Mouse (Mus musculus) naive thymus-derived CD4-positive, alpha-beta T cell, adult 2 months (primary cell): ENCODE measurements around the gene Il22ra2.
A peak's percentile ranks its signal among the peaks of the same experiment; 100 is the strongest.

Experiments used
- DNase-seq: peaks from one replicate; pipeline ENCODE4 v3.0.0-alpha.2; 2011; ENCODE audit warnings: low read depth

Il22ra2 gene

DNA sequence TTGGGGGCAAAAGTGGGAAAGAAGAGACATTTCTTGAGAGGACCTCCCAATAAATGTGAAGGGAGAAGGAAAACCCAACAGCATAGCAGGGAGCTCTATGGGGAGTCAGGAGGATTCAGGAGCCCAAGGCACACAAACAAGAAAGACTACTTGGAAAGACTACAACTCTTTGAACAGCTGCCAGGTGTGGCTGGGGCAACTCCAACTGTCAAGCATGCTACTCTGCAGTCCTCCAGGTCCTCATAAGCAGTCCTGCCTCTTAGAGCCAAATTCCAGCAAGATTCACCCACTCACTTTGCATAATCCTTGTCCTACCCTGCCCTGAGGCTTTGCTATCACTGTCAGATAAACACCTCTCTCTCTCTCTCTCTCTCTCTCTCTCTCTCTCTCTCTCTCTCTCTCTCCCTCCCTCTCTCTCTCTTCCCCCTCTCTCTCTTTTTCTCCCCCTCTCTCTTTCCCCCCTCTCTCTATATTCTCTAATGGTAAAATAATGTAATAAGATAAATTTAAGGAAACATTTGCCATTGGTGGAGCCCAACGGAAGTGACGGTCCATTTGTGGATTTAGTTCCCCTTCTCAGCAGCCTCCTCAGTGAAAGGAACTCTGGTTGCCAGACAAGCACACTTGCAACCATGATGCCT is at the start of gene Il22ra2:
TSS of gene Il22ra2 (plus strand) at position 591 of the 641 bp plus-strand sequence.
- no peak for DNase-seq

DNA sequence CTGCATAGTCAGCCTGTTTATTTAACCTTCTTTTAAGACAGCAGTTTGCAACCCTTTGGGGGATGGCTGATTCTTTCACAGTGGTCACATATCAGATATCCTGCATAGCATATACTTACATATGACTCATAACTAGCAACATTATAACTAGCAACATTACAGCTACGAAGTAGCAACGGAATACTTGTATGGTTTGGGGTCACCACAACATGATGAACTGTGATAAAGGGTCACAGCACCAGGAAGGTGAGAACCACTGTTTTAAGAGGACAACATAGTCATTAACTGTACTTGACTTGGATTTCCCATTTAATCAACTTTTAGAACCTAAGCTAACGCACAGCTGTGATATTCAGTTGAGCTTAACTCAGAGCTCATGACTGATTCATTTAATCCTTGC is 44.2 kb upstream of the Il22ra2 start:
- no peak for DNase-seq

DNA sequence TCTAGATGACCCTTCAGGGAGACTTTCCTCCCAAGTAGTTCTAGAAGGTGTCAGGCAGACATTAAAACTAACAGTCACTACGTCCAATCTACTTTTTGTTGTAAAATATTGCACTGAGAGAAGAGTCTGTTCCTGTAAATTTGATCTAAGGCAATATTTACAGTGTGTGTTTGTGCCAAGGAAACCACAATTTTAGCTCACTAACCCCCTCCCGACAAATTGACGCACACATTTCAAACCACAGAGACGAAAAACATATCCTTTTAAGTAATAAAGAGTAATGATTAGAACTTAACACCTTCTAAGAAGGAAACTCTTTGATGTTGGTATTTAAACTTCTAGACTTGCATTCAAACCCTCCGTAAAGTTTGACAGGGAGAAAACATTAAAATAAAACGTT is 43.8 kb upstream of the Il22ra2 start:
- no peak for DNase-seq

DNA sequence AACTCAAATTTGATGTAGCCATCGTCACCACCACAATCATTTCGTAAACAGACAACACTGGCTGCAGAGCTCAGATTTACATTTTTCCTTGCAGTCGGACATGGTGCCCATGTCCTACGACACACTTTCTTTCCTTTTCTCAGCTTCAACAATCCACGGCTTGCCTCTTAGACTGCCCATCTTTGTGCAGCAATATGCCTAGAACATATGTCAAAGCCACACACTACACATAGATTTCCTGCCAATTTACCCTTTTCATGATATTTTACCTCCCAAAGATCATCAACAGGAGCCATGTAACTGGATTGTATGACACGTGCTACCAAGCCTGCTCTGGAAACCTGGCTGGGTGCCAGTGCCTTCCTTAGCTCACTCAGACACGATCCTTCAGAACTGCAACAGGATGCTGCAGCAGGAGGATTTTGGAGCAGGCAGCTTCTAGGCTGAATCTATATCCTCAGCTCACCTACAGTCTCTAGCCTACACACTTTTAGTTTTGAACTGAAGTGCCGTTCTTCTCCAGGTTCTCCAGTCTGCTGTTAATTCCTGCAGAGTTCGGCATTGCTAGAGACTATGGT is 43.3 kb upstream of the Il22ra2 start:
- peak; percentile 86 for DNase-seq

DNA sequence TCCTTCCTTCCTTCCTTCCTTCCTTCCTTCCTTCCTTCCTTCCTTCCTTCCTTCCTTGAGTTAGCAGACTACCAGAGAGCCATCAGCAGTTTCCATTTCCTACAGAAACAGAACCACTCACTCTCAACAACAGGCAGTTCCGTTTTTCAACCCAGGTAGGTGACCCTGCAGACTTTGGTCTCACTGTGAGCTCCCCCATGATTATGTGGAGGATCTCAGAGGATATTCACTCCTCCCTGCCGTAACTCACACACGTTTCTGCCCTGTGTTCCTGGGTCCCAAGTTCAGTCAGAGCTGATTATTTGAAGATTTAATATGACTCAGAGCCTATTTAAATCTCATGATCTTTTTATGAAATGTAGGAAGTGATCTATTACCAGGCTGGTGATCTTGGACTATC is 41.1 kb upstream of the Il22ra2 start:
- DNase-seq = no peak

DNA sequence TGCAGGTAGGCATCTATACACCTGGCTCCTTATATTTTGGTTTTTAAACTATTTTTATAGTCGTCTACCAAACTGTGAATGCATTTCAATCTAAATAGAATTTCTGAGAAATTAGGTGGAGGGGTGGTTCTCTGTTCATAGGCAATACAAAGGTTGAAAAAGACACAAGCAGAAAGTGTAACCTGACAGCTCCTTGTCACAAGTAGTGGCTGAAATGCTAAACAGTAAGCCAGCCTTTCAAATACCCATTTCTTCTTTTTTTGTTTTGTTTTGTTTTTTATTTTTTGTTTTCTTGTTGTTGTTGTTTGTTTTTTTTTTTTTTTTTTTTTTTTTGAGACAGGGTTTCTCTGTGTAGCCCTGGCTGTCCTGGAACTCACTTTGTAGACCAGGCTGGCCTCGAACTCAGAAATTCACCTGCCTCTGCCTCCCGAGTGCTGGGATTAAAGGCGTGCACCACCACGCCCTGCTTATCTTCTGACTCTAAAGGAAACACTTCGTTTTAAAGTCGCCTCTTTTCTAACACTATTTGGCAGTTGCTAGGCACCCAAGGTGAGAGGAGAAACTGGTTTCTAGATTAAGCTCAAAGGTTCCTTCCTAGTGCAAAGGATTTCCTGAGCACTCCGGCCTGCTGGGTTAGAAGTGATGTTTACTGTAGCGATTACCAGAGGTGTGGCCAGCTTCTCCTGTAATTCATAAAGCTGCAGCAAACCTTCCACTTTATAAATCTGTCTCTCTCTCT is 39.8 kb upstream of the Il22ra2 start:
- DNase-seq = peak; percentile 89

DNA sequence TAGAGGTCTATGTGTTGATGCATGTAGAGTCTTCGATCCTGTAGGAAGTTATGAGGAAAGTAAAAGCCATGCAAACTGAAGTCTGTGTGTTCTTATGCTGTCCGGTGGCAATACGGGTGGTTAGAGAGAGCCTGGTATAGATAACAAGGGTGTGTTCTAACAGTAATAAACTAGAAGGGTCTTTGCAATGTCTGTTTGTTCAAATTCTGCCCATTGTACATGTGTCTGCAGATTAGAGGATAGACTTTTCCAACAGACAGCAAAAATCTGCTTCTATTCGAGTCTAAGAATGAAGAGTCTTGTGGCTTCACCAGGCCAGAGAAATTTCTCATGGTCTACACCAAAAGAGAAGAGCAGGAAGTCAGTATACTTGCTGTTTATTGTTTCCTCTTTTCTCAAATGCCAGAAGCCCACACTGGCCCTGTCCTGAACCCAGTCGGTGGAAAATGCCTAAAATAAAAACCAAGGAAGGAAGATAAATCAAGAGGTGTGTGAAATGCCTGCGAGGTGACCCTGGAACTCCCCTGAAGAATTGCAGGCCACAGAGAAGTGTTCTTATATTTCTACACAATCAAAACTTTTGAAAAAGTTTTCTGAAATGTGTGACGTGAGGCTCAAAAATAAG is 38.9 kb upstream of the Il22ra2 start:
- no peak for DNase-seq

DNA sequence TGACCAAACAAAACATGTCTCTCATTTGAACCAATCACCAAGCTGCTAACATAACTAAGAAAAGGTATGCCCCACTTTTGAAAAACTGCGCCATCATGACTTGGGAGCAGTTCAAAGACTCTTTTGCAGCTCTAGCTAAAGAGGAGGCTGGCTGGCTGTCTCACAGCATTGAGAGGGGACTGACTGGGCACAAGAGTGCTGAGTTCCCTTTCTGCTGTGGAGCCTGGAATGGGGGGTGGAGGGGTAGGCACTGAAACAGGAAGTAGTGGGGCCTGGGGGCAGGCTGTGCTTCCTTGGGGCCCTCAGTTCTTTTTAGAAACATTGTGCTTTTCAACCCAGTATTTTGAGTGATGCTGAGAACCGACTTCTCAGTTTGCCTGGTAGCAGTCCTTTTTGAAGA is 37.7 kb upstream of the Il22ra2 start:
- peak; percentile 67 for DNase-seq

DNA sequence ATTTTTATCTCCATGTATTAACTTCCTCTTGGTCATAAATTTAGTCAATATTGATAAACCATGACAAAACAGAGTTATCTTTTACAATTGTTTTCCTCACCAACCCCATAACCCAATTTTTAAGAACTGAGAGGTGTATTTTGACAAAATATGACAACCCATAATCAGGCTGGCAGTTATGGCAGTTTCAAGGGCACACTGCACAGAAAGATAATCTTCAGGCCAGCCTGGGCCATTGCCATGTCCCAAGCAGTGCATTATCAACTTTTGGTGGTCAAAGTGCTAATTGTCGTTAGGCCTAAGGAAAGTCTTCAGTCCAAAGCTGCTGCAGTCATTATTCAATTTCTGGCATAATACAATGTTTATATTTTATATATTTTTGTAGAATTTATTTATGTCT is 37.0 kb upstream of the Il22ra2 start:
- no peak for DNase-seq

DNA sequence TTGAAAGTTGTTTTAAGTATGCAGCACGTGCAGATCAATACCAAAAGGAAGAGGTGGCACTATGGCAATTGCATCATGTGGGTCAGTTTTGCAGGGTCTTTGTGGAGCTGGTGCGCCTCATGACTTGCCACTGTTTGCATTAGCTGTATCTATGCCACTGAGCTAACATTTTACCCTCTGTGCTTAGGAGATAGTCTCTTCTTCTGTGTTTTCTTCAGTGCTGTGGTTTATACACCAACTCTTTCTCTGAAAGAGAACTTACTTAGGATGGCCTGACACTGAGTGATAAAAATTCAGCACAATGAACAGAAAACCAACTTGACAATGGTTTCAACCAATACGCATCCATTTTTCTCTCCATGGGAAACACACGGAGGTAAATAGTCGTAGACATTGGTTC is 35.9 kb upstream of the Il22ra2 start:
- DNase-seq = no peak

DNA sequence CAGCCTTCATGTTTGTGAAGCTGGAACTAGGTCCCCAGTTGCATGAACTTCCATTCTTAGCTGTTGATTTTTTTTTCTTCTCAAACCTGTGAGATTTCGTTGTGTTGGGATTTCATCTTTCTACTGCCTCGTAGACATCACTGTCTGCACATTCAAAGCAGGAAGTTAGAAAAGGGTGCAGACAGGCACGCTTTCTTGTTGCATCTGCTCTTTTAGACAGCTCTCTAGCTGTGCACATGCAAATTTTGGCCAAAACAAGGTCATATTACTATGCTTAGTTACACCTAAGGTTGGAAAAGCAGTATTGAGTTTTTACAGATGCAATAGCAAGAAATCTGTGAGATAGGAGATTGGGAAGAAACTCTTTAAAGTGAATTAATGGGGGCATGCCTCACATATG is 34.5 kb upstream of the Il22ra2 start:
- DNase-seq = peak; percentile 55

DNA sequence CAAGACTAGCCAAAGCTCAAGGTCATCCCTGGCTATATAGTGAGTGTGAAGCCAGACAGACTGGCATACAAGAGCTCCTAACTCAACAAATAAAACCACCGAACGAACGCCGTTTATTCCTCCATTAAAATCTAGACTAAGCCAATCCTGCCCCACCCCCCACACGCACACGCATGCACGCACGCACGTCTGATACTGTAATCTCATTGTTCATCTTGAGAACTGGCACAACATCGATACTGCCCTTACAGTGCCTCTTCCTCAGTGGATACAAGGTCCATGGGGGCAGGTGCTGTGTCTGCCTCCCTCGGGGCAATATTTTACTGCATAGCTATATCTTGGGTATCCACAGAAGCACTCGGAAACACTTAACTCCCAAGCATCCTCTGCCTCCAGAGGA is 32.2 kb upstream of the Il22ra2 start:
- DNase-seq = no peak

DNA sequence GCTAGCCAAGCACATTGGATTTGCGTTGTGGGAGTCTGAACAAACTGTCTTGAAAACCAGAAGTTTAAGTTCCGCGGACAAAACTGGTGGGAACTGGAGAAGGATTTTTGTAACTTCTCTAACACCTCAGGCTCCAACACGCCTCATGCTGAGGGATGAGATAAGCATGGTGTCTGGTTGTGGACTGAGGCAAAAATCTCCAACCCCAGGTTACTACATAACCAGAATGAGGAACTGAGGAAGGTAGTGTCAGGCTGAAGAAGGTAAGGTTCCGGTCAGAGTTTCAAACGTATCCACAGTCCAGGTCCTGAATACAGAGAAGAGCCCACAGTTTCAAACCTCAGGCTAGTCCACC is 30.5 kb upstream of the Il22ra2 start:
- DNase-seq = no peak

DNA sequence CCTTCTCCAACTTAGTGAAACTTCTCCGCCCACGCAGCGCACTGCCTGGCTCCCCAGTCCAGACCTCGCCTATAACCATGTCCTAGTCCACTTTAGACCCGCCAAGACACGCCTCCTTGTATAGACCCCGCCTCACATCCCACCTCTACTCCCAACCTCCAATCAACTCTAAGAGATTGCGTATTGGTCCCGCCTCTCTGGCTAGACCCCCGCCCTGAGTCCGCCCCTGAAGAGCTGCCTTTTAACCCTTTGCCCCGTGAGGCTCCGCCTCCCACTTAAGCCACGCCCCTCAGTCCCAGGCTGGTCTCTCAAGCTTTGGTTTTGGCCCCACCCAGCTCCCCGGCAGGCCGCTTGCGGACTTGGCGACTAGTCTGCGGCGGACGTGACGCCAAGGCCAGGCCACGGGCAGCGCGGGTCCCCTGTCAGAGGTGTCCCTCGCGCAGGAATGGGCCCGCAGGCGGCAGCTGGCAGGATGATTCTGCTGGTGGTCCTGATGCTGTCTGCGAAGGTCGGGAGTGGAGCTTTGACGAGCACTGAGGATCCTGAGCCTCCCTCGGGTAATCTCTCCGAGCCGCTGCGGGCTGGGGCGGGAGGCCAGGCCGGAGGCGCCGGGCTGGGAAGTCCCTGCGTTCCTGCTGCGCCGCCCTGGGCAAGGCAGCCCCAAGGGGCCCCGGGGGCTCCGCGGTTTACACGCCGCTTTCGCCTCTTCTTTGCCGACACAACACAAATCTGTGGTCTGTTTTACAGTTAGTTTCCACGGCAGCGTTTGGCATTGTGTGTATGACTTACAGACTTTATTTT is 30.0 kb upstream of the Il22ra2 start, which contains the start of gene Ifngr1:
TSS of gene Ifngr1 (plus strand) at position 309 of the 801 bp plus-strand sequence.
- DNase-seq = peak; percentile 98

DNA sequence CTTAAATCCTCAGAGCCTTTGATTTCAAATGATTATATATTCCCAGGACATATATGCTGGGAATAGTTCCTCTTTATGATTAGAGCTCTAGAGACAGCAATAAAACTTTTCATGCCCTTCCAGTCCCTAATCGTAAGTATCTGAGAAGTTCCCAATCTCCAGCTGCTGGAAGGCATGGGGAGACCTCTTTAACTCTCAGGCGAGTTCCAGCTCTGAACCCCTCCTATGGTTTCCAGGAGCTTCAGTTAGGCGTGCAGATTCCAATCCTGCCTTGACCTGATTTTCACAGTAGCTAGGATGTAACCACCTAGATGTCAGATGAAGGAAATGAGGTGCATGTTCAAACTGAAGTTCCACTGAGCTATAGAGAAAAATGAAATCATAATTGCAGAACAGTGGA is 29.2 kb upstream of the Il22ra2 start:
- peak; percentile 52 for DNase-seq

DNA sequence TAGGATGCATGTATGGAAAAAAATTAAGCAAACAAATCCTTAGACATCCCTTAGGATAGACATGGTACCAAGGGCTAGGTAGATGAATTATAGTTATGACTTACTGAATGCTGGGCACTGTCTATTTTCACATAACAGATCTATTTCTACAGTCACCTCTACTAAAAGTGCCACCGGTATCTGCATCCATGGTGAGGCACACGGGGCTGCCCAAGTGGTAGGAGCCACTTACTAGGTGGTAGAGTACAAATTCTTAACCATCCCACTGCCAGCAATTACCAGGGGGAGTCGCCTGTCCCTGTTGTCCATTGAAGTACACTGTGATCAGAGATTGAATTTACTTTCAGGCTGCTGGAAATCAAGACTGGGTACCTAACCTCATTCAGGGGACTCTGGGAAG is 28.5 kb upstream of the Il22ra2 start:
- DNase-seq = no peak

DNA sequence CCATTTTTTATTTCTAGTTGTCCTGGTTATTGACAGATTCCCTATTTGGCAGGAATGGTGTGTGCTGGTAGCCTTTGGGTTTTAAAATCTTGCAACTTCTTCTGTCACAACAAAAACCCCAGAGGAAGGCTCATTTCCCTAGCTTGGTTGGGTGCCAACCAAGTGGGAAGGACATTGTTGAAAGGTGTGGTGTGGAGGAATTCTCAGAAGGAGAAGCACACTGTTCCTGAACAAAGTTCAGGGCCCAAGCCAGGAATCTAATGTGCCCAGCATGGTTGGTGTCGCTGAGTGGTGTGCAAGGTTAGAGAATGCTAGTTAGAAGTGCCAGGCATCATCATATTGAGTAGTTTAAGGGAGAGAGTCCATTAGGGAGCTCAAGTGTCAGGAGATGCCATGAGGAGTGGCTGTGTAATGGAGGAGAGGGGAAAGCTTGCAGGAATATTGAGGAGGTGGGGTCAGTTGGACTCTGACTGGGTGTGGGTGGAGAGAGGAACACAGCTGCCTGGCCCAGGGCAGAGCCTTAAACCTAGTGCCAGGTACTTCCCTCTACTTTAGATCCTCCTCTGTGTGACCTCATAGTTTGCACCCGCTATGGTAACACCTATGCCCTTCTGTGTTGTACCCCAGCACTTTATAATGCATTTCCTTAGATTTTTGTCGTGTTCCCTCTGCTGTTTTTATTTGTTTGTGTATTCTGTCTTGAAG is 27.4 kb upstream of the Il22ra2 start:
- peak; percentile 45 for DNase-seq

DNA sequence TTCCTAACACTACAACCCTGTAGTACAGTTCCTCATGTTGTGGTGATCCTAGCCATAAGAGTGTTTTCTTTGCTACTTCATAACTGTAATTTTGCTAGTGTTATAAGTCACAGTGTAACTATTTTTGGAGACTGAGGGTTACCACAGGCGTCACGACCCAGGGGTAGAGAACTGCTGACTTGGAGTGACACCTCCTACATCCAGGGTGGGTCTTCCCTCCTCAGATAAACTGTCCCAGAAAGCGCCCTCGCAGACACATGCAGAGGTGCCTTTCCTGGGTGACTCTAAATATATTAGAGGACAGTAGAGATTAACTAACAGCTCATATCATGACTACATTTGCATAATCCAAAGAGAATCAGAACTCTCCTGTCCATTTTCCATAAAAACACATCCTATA is 24.9 kb upstream of the Il22ra2 start:
- DNase-seq = peak; percentile 58

DNA sequence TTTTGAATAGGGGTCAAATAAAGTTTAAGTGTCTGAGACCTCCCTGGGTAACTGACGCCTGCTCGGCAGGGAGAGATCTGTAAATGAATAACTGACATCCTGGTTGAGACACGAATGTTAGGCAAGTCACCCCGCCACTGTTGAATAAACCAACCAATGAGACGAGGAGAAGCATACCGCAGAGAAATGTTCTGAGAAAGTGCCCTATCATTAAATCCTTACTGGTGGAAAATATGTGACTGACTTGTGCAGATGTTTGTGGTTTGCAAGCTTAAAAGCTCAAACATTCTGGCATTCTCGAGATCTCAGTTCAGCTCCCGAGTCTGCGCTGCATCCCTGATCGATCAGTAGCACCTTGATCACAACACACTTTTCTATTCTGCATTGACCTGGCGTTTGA is 23.7 kb upstream of the Il22ra2 start:
- peak; percentile 84 for DNase-seq

DNA sequence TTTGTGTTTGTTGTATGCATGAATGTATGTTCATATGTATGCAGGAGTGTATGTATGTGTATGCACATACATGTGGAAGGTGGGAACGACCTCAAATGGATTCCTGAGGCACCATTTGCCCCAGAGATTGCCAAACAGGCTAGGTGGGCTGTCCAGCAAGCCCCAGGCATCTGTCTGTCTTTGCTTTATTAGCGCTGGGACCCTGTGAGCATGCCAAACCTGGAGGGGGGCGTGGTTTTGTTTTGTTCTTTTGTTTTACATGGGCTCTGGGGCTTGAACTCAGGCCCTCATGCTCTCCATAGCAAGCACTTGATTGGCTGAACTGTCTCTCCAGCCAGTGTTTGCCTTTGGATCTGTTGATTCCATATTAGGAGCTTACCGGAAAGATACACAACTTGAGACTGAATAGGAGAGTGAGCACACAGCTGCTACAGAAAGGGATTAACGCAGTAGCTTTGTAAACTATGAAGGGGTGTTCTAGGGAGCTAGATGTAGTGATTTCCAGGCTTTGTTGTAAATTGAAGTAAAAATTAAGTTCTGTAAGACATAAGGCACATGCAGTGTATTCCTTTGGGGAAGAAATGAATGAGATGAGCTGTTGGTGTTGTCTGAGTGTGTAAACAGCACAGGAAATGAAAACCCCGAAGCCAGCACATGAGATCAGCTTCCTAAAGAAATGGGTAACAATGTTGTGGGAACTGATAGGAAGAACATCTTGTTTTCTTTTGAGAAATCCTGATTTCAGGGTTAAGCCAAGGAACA is 22.3 kb upstream of the Il22ra2 start:
- DNase-seq = no peak

DNA sequence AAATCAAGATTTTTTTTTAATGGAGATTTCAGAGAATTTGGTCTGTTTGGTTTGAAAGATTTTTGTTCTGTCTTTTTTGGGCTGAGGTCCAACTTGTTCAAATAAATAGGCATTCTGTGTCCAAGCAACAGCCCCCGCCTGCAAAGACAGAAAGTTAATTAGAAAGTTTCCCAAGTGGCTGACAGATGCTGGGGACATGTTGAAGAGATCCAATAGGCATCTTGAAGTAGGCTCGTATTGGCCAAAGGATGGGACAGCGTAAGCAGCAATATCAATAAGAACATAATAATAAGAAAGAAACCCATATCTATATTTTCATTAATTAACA is 21.7 kb upstream of the Il22ra2 start:
- no peak for DNase-seq
